Mouse (Mus musculus) T-helper 2 cell (primary cell): ENCODE measurements around the gene Fbxl4.

Experiments used
- in situ Hi-C: fragments of 300-600 bp; cut with MboI, MseI; formaldehyde crosslinking; loops from one replicate; pipeline ENCODE4 v1.15.1; 2025; ENCODE audit warnings: high pct_unique_total_duplicates

Fbxl4 gene

DNA sequence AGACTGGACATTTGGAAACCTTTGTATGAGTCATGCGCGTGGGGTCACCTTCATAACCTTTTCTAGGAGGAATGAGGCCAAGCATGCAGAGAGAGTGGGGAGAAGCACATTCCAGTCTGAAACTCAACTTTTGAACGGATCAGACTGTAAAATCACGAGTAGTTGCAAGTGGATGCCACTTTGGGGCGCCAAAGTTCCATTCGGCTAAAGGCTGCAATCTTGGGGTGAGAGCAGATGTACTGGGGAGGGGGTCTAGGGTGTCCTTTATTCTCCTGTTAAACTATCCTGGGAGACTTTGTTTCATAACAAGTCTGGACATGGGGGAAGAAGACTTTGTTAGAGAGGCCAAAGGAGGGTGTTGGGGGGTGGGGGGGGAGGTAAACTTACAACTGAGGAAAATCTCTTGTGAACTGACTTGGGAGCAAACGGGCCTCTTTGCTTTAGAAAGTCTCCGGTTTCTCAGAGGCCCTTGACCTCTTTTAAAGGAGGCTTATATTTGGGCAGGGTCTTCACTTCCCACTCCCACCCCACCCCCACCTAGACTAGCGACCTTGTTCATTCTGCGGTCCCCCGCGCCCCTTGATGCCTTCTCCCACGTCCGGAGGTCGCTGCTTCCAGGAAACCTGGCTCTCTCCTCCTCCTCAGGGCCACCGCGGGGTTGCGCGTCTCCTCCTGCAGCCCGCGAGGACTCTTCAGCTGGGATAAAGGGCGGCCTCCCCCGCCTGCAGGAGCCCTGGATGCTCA, 119.8 kb downstream of the Fbxl4 start:
- in situ Hi-C loops, result no loop called here

DNA sequence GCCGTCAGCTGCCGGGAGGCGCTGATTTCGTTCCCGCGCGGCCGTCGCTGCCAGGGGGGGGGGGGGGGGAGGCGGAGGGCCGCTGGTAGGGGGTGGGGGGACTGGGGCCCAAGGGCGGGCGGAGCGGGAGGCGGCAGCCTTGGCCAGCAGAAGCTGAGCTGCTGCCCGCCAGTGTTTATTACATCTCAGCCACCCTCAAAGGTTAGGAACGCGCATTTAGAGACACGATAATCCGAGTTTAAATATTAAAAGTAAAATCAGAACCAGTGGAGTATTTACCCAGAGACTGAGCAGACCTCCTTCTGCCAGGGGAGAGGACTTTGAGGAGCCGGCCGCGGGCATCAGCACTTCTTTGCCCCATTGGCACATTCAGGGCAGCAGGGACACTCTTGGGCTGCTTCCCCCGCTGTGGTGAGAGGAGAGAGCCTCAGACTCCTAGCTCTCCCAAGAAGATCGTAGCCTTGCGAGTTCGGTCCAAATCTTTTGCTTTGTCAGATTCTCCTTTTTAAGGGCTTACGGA, 120.4 kb downstream of the Fbxl4 start:
- in situ Hi-C loops, result no loop called here

DNA sequence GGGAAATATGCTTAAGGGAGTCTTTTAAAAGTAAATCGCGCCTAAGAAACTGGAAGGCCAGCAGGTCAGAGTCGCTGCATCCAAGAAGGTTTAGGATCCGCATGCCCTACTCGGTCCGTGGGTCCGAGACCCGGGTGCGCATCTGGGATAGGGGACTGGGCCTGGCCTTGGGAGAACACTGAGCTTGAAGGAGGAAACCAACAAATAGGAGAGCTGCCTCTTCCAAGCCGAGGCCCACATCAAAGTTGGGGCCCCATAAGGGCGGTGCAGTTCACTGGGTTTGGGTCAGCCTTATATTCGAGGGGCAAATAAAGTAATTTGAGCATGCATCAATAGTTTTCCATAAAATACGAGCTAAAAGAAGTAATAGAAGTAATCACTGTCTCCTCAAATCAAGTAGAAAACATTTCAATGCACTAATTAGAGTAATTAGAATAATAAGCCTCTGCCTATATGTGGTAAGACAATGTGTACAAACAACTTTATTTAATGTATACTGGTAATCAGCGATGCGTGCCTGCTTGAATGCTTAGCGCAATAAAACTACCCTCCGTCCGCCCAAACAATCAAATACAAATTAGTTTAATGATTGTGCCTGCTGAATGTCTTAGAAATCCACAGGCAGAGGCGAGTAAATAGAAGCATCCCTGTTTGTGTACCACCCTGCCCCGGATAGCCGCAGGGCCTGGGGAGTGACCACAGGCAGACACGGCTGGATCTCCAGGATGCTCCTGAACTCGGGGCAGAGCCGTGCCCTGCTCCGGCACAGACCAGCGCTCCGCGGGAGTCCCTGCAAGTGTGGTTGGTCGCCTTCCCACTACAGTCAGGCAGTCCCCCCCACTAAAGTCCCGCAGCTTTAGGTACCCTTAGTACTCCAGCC, 121.4 kb downstream of the Fbxl4 start:
- in situ Hi-C loops, result no loop called here

DNA sequence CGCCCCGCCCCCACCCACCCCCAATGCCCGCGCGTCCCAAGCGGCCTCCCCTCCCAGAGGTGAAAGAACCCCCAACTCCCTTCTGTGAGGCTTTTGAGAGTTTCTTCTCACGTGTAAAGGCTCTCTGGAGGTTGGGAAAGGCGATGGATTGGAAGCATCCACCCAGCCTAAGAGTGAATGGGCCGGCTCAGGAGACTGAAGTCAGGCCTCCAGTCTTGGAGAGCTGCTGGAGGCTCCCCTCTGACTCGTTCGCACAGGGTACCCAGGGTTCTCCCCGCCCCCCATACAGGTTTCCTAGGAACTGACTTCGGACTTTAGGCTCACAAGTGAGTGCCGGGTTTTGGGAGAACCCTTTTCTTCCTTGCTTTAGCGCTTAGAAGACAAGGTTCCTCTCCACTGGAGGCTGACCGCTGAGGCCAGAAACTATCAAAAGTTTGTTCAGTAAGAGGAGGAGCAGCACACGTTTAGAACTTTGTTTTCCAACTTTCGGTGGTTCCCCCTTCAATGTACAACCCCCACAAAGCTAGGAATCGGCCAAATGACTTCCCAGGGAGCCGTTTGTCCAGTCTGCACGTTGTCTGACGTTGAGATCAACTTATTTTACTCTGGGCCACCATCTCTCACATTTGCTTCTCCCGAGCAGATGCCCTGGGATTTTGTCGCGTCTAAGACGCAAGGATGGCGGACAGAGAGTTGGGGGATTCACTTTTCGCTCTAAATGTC, 122.2 kb downstream of the Fbxl4 start:
- in situ Hi-C loops, result loop anchor here (10.0 kb wide), 1 partner anchor 785 kb away; no protein-coding TSS in a partner anchor

DNA sequence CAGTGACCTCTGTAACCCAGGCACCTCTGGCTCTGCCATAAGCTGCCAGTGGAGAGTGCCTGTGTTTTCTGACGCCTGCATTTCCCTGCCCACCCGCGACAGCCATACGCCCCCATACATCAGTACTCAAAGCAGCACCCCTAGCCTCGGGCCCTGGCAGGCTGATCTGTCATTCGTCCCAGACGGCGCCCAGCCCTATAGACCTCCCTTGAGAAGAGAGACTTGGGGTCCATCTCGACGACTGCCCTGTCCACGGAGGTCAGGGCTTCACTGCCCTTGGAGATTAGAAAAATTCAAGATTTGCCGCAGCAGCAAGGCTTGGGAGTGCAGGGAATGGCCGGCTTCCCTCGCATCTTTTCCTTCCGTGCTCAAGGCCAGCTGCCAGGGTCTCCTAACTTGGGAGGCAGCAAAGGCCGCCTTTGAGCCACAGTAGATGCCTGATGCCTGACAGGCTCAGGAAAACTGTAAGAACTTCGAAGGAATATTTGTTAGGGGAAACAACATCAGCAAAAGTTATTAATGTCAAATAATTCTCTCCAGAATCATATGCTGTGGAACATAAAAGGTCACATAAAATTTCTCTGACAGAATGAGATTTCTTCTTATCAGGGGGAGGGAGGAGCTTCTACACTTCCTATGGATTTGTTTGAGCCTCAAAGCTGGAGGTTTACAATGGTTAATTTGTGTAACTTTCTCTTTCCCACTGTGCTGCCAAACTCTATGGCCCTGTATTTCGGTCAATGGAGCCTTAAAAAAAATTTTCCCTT, 122.9 kb downstream of the Fbxl4 start:
- in situ Hi-C loops, result loop anchor here (10.0 kb wide), 1 partner anchor 785 kb away; no protein-coding TSS in a partner anchor

DNA sequence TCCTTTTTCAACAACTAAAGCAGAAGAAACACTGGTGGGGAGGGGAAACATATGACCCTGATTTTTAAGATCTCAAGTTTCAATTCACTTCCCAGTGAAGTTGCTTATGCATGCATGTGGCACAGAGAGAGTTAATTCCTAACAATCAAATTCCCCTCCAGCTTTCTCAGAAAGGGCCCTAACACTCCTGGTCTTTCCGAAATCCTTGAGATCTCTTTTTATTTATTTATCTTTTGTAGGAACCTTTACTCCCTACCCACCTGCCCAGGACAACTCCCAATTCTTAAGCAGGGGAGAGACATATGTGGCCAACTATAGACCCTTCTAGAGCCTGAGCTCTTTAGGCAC, 123.5 kb downstream of the Fbxl4 start:
- in situ Hi-C loops, result loop anchor here (10.0 kb wide), 1 partner anchor 786 kb away; no protein-coding TSS in a partner anchor

DNA sequence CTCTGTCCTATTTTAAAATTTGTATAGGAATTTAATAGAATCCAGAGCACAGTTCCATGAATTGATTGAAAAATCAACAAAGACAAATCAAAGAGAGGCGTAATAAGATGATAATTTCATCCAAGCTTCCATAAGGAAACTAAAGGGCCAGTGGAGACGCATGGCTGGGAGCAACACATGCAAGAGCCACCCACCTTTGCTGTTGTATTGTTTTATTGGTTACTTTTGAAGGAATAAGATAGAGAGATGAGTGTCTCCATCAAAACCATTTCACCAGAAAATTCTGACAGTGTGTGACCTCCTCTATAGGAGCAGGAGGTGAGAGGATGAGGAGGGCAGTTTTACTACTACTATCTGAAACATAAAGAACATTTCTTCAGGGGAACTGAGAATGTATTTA, 124.8 kb downstream of the Fbxl4 start:
- in situ Hi-C loops, result loop anchor here (10.0 kb wide), 1 partner anchor 787 kb away; no protein-coding TSS in a partner anchor

DNA sequence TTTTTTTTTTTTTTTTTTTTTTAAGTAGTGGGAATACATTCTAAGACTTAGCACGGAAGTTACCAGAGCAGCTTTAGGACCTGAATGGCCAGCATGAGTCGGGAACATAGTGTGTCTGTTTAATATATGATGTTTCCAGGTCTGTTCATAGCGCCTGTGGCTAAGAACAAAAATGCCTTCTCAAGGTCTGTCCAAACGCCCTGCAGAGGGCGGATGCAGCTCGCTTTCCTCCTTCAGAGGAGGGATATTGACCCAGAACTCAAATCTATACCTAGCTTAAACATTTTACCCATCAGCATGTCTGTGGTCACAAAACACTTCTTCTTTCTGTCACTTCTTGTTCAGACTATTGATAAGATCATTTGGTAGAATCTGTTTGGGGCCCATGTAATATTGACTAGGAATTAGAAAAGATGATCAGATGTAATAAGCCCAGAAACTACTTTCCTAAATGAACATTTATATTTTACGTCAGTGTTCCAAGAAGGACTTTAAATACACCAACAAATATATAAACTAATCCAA, 125.5 kb downstream of the Fbxl4 start:
- in situ Hi-C loops, result loop anchor here (10.0 kb wide), 1 partner anchor 788 kb away; no protein-coding TSS in a partner anchor

DNA sequence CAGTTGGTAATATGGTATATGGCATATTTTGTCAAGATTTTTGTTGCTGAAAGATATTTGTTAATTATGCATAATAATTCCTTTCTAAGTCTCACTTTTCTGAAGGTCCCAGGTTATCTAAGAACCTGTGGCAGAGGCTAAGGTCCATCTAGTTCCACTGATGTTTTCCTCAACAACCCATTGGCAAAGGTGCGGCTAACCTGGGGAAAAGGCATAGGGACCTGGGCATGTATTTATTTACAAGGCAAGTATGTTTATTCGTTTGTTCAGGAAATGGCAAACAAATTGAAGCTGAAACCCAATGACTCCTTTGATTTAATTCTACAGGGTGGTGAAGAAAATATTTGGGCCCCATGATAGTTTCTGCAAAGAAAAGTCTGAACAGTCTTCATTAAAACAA, 126.2 kb downstream of the Fbxl4 start:
- in situ Hi-C loops, result loop anchor here (10.0 kb wide), 1 partner anchor 789 kb away; no protein-coding TSS in a partner anchor
